Mouse (Mus musculus) subcutaneous adipose tissue, adult 2 months (tissue): ENCODE data around the gene Zfhx2. TPM values are rescaled to one million over a fixed set of nuclear protein-coding genes. Genes with fewer than 3 reads are reported as not detected.

ENCODE experiments used
- polyA plus RNA-seq: library from polyadenylated mRNA; depleted of rRNA; stranded (reverse); fragments of >200 nt; gene quantifications from 2 replicates; pipeline ENCODE4 v1.2.3, GENCODE M21; 2012; ENCODE audit warnings: low replicate concordance; rRNA removed

The Zfhx2 gene
- 0.57 and 1.7 TPM in 2 replicates for polyA plus RNA-seq

GRCm38 (mm10) chr14:55092011-55092577 is at the start of gene Zfhx2:
TSS of gene Zfhx2 (minus strand) at chr14:55092324.

GRCm38 (mm10) chr14:55116425-55117200 is 24.5 kb upstream of the Zfhx2 start, which contains the start of gene Jph4:
TSS of gene Jph4 (minus strand) at chr14:55116935.

DNA sequence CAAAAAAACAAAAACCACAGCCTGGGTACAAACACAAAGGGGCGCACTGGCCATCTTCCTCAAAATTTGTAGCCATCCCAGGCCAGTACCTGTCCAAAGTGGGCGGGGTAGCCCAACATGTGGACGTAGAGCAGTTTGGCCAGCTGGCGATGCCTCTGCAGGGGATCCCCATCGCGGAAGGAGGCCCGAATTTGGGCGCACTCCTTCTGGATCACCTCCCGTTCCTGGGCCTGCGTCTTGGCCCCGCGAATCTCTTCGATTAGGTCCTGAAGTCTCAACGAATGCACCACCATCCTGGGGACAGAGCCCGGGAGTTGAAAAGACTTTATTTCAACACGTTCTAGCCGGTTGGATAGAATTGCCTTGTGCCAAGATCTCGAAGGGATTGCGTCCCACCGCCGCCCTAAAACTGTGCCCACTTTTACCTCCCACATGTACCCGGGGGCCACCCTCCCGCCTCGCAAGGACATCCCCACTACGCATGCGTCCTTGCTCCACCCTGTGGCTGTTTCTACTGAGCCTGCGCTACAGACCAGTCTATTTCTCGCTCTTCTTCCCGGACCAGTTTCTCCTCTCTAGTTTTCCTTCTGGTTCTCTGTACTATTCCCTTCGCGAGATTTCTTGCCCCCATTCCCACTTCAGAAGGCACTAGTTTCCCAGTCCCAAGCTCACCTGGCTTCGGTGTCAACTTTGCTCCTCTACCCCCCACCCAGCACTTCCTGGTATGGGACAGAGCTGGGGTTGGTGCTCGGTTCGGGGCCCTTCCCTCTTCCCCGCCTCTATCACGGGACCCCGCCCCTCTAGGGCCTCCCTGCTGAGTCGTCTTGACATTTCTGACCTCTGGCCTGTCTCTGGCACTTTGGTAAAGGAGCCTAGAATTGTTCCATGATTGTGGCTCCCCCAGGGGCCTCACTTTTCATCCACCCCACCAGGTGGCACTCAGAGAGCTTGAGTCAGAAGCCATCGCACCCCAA is 14.0 kb upstream of the Zfhx2 start, which contains the start of gene Ap1g2:
Ap1g2 (minus strand) TSS at position 758 of the 974 bp plus-strand sequence.

DNA sequence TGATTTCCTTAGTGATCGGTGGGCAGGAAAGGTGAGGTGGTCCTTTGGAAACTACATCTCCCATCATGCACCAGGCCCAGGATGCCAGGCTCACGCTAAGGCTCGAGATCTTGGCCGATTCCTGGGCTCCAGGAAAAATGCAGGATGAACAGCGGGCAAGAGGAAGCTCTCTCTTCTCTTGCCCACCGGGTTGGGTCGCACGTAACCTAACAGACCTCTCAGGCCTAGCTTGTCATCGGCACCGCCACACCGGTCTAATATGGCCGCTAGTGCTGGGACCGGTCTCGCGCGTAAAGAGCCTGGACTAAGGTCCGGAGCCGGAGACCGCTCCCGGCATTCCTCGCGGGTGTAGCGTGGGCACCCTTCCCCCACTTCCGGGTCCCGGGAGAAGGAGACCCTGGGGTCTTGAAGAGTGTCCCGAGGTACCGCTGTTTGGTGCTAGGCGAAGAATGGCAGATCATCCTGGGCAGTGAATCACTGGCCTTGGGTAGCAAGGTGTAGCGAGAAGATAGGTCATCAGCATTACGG is 2.6 kb upstream of the Zfhx2 start, which contains the start of gene Thtpa:
Thtpa (plus strand) TSS at position 81 of the 528 bp plus-strand sequence.

DNA sequence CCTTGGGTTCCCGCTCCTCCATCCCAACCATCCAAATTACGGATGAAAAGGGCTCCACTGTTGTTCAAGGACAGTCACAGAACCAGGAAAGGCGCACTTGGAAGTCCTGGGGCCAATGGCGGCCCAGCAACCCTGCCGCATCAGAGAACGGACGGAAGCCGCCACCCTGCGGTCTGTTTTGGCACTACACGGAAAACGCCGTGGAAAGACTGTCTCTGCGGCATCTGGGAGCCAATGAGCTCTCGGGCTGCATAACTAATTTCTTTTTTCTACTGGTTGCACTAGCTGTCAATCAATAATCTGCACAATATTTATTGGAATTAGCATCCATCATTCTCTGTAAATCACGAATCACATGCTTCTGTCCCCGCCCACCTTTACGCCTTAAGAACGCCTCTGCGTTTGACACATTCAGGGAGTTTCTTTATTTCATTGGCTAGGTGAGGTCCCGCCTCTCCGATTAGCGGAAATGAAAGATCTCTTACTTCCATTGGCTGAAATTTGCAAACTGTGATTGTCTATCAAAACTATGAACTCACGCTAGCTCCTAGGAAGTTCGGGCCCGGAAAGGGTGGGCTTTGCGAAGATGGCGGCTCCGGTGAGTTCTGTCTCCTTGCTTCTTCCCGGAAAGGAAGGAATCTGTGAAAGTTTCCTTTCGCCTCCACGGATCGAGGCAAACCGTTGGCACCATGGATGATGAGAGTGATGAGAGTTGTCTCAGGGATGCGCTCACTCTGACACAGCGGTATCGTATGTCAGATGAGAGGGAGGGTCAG is 76.9 kb downstream of the Zfhx2 start, which contains the start of gene Ngdn:
Ngdn (plus strand) TSS at position 464 of the 776 bp plus-strand sequence.

Other genes with a start within 250 kb of the Zfhx2 start
- 7.0 and 8.3 TPM in 2 replicates for gene Homez, start 221.4 kb downstream of the Zfhx2 start, polyA plus RNA-seq
- gene Ppp1r3e, start 214.8 kb downstream of the Zfhx2 start, polyA plus RNA-seq = 26.2 and 28.9 TPM in 2 replicates
- gene Bcl2l2, start 208.9 kb downstream of the Zfhx2 start, polyA plus RNA-seq = 69.8 and 79.4 TPM in 2 replicates
- gene Gm20521, start 208.9 kb downstream of the Zfhx2 start, polyA plus RNA-seq = 3.5 TPM in 1 of 2 replicates, not detected in the other
- 151 and 188 TPM in 2 replicates for gene Pabpn1, start 199.8 kb downstream of the Zfhx2 start, polyA plus RNA-seq
- gene Slc22a17, start 179.2 kb downstream of the Zfhx2 start, polyA plus RNA-seq = 69.2 and 135 TPM in 2 replicates
- gene Efs, start 166.2 kb downstream of the Zfhx2 start, polyA plus RNA-seq = 27.8 and 56.0 TPM in 2 replicates
- not detected in 2 replicates for gene Il25, start 159.6 kb downstream of the Zfhx2 start, polyA plus RNA-seq
- gene Cmtm5, start 156.1 kb downstream of the Zfhx2 start, polyA plus RNA-seq = 1.2 and 2.3 TPM in 2 replicates
- gene Myh6, start 125.4 kb downstream of the Zfhx2 start, polyA plus RNA-seq = 0.37 TPM in 1 of 2 replicates, not detected in the other
- gene Gm17428, start 115.4 kb downstream of the Zfhx2 start, polyA plus RNA-seq = not detected in 2 replicates
- gene Myh7, start 97.7 kb downstream of the Zfhx2 start, polyA plus RNA-seq = 0.03 TPM in 1 of 2 replicates, not detected in the other
- gene Ngdn, start 76.9 kb downstream of the Zfhx2 start, polyA plus RNA-seq = 14.0 and 16.3 TPM in 2 replicates
- 9.1 and 14.5 TPM in 2 replicates for gene Thtpa, start 2.5 kb upstream of the Zfhx2 start, polyA plus RNA-seq
- 39.1 and 40.8 TPM in 2 replicates for gene Ap1g2, start 14.3 kb upstream of the Zfhx2 start, polyA plus RNA-seq
- gene Jph4, start 24.6 kb upstream of the Zfhx2 start, polyA plus RNA-seq = 0.60 and 9.7 TPM in 2 replicates
- gene Dhrs2, start 129.7 kb upstream of the Zfhx2 start, polyA plus RNA-seq = not detected in 2 replicates